Mouse (Mus musculus) hindbrain, embryonic 12.5 days (tissue): ENCODE measurements around the gene Ciita. TPM values are rescaled to one million over a fixed set of nuclear protein-coding genes. Genes with fewer than 3 reads are reported as not detected.

Experiments
- ATAC-seq: fragments of 200-750 bp; cut with Nextera tagmentation; 2 replicates; pipeline ENCODE4 v1.8.0; 2017; ENCODE audit warnings: moderate TSS enrichment; ENCODE audit not compliant: low FRiP score
- H3K27ac ChIP-seq: fragments of 300-500 bp; sonication (generic); 2 replicates; pipeline ENCODE4 v1.5.1; 2016; ENCODE audit warnings: mild to moderate bottlenecking
- H3K27me3 ChIP-seq: fragments of 300-500 bp; sonication (generic); 2 replicates; pipeline ENCODE4 v1.6.1; 2016; ENCODE audit warnings: mild to moderate bottlenecking
- H3K36me3 ChIP-seq: fragments of 300-500 bp; sonication (generic); 2 replicates; pipeline ENCODE4 v1.6.1; 2016; ENCODE audit warnings: mild to moderate bottlenecking
- H3K4me1 ChIP-seq: fragments of 300-500 bp; sonication (generic); 2 replicates; pipeline ENCODE4 v1.6.1; 2016
- H3K4me2 ChIP-seq: fragments of 300-500 bp; sonication (generic); replicated peaks from 2 replicates; pipeline ENCODE4 v1.6.1; 2016; ENCODE audit warnings: mild to moderate bottlenecking
- H3K4me3 ChIP-seq: fragments of 300-500 bp; sonication (generic); 2 replicates; pipeline ENCODE4 v1.5.1; 2016; ENCODE audit warnings: mild to moderate bottlenecking
- H3K9ac ChIP-seq: fragments of 300-500 bp; sonication (generic); 2 replicates; pipeline ENCODE4 v1.6.1; 2016; ENCODE audit warnings: mild to moderate bottlenecking, moderate library complexity
- H3K9me3 ChIP-seq: fragments of 300-500 bp; sonication (generic); replicated peaks from 2 replicates; pipeline ENCODE4 v1.6.1; 2016; ENCODE audit warnings: mild to moderate bottlenecking
- WGBS: fragments of 180-500 bp; shearing (Covaris S2); methylation state at CpG from one replicate; pipeline ENCODE4 v1.1.7; 2016; 5-methylcytosine and 5-hydroxymethylcytosine counted together
- polyA plus RNA-seq: library from polyadenylated mRNA; unstranded; fragments of >200 nt; fragmentation: Nextera tagmentation; extraction: Ambion mirVana; gene quantifications from 2 replicates; pipeline ENCODE4 v1.2.1, GENCODE M21; 2016

The Ciita gene
- polyA plus RNA-seq, 1 experiment from 2014 or later = 0.37 TPM

- ATAC-seq = no peak
- no peaks in the 10 kb centered on the region for H3K9me3 ChIP-seq
- no peak overlapping the region for H3K4me3 ChIP-seq
- H3K27ac ChIP-seq = no peak overlapping the region
- no peak overlapping the region for H3K4me2 ChIP-seq
- 0 out of 2 replicates have a peak, but pooled peaks cover 3% of the 10 kb centered on the region for H3K27me3 ChIP-seq
- WGBS = 17% methylated on average over 8 of the region's 8 CpGs
- H3K9ac ChIP-seq = no peak overlapping the region
- no peaks in the 10 kb centered on the region for H3K4me1 ChIP-seq
- H3K36me3 ChIP-seq = no peaks in the 10 kb centered on the region
Observed at GRCm38 (mm10) chr16:10501865-10502264, 22.0 kb downstream of the Ciita start.

DNA sequence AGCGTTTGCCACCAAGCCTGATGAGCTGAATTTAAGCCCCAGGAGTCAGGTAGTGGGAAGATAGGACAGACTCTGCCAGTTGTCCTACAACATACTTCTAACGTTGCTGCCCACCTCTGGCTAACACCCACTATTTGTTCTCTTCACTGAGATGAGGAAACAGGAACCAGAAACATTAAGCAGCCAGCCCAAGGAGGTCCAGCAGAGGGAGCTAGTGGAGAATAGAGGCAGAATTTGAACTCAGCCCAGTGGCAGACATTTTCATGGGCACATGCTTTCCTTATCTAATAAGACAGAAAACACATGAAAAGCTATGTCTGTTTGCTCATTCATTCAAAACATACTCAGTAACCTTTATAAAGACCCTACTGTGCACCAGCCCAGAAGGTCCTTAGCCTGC, 23.2 kb downstream of the Ciita start:
- no peaks in the 10 kb centered on the region for H3K9me3 ChIP-seq
- 71% methylated on average over 2 of the region's 2 CpGs for WGBS
- no peak for ATAC-seq

DNA sequence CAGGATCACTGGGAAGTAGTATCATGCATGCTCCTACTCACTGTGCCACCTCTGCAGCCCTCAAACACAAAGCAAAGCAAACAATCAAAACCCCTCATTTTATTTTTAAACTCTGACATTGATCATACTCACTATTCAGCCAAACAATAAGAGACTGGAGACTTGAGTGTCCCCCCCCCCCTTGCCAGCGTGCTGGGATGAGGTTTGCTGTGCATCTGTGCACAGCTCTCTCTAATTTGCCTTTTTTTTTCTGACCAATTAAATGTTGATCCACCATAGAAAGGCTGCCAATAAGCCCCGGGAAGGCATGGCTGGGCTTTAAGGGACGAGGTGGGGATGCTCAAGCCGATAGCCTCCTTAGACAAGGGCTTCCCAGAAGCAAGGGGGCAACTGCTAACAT, 27.6 kb downstream of the Ciita start:
- Histone ChIP-seq H3K4me3 (no peak overlapping the region), H3K27ac (no peak overlapping the region), H3K9me3 (no peaks in the 10 kb centered on the region), H3K36me3 (no peaks in the 10 kb centered on the region), H3K9ac (no peak overlapping the region), H3K4me2 (no peak overlapping the region), H3K4me1 (no peaks in the 10 kb centered on the region), H3K27me3 (0 out of 2 replicates have a peak, but pooled peaks cover 3% of the 10 kb centered on the region)
- ATAC-seq = no peak
- WGBS = 58% methylated on average over 4 of the region's 4 CpGs

More for the DNA sequence above, 23.2 kb downstream of the Ciita start:
- Histone ChIP-seq H3K9ac (no peak overlapping the region), H3K4me1 (no peaks in the 10 kb centered on the region), H3K36me3 (no peaks in the 10 kb centered on the region), H3K27me3 (0 out of 2 replicates have a peak, but pooled peaks cover 3% of the 10 kb centered on the region), H3K4me2 (no peak overlapping the region), H3K4me3 (no peak overlapping the region), H3K27ac (no peak overlapping the region)

GRCm38 (mm10) chr16:10508691-10509090, 28.8 kb downstream of the Ciita start:
- 72% methylated on average over 6 of the region's 6 CpGs for WGBS
- H3K4me1 ChIP-seq = no peaks in the 10 kb centered on the region
- ATAC-seq = no peak
- no peak overlapping the region for H3K4me3 ChIP-seq
- no peak overlapping the region for H3K9ac ChIP-seq
- H3K27me3 ChIP-seq = no peaks in the 10 kb centered on the region
- no peaks in the 10 kb centered on the region for H3K36me3 ChIP-seq
- H3K4me2 ChIP-seq = no peak overlapping the region
- H3K27ac ChIP-seq = no peak overlapping the region
- H3K9me3 ChIP-seq = no peaks in the 10 kb centered on the region

- Histone ChIP-seq H3K36me3 (no peaks in the 10 kb centered on the region), H3K4me3 (no peak overlapping the region), H3K9ac (no peak overlapping the region), H3K9me3 (no peaks in the 10 kb centered on the region), H3K27ac (no peak overlapping the region), H3K27me3 (no peaks in the 10 kb centered on the region), H3K4me1 (no peaks in the 10 kb centered on the region), H3K4me2 (no peak overlapping the region)
- 60% methylated on average over 14 of the region's 14 CpGs for WGBS
- ATAC-seq = no peak
Observed at GRCm38 (mm10) chr16:10510477-10511133, 30.7 kb downstream of the Ciita start.

DNA sequence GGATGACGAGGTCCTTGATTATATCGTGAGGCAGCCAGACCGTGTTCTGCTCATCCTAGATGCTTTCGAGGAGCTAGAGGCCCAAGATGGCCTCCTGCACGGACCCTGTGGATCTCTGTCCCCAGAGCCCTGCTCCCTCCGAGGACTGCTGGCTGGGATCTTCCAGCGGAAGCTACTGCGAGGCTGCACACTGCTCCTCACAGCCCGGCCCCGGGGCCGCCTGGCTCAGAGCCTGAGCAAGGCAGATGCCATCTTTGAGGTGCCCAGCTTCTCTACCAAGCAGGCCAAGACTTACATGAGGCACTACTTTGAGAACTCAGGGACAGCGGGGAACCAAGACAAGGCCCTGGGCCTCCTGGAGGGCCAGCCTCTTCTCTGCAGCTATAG, 31.3 kb downstream of the Ciita start:
- Histone ChIP-seq H3K27me3 (no peaks in the 10 kb centered on the region), H3K4me1 (no peaks in the 10 kb centered on the region), H3K4me2 (no peak overlapping the region), H3K4me3 (no peak overlapping the region), H3K9ac (no peak overlapping the region), H3K9me3 (no peaks in the 10 kb centered on the region), H3K36me3 (no peaks in the 10 kb centered on the region), H3K27ac (no peak overlapping the region)
- no peak for ATAC-seq
- 79% methylated on average over 12 of the region's 12 CpGs for WGBS

- no peaks in the 10 kb centered on the region for H3K27me3 ChIP-seq
- H3K4me1 ChIP-seq = no peaks in the 10 kb centered on the region
- no peak overlapping the region for H3K27ac ChIP-seq
- no peak overlapping the region for H3K4me3 ChIP-seq
- 90% methylated on average over 12 of the region's 12 CpGs for WGBS
- H3K9me3 ChIP-seq = no peaks in the 10 kb centered on the region
- ATAC-seq = no peak
- H3K4me2 ChIP-seq = no peak overlapping the region
- no peaks in the 10 kb centered on the region for H3K36me3 ChIP-seq
- H3K9ac ChIP-seq = no peak overlapping the region
Observed at GRCm38 (mm10) chr16:10515953-10516572, 36.2 kb downstream of the Ciita start.

DNA sequence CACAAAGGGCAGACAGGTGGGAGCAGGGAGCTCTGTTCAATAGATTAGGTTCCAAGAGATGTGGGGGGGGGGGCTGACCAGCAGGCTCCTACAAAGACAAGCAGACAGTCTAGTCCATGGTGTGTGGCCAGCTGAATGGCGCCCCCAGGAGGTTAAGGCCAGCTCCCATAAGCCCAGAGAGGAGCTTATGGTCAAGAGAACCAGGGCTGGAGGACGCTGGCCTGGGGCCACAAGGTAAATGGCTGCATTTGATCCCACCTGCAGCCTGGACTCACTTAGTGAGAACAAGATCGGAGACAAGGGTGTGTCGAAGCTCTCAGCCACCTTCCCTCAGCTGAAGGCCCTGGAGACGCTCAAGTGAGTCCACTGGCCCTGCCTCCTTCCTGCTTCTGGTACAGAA, 38.2 kb downstream of the Ciita start:
- no peaks in the 10 kb centered on the region for H3K4me1 ChIP-seq
- no peaks in the 10 kb centered on the region for H3K27me3 ChIP-seq
- no peak overlapping the region for H3K9ac ChIP-seq
- no peak for ATAC-seq
- 64% methylated on average over 5 of the region's 5 CpGs for WGBS
- H3K36me3 ChIP-seq = no peaks in the 10 kb centered on the region
- no peak overlapping the region for H3K4me3 ChIP-seq
- no peak overlapping the region for H3K4me2 ChIP-seq
- no peak overlapping the region for H3K27ac ChIP-seq
- no peaks in the 10 kb centered on the region for H3K9me3 ChIP-seq

DNA sequence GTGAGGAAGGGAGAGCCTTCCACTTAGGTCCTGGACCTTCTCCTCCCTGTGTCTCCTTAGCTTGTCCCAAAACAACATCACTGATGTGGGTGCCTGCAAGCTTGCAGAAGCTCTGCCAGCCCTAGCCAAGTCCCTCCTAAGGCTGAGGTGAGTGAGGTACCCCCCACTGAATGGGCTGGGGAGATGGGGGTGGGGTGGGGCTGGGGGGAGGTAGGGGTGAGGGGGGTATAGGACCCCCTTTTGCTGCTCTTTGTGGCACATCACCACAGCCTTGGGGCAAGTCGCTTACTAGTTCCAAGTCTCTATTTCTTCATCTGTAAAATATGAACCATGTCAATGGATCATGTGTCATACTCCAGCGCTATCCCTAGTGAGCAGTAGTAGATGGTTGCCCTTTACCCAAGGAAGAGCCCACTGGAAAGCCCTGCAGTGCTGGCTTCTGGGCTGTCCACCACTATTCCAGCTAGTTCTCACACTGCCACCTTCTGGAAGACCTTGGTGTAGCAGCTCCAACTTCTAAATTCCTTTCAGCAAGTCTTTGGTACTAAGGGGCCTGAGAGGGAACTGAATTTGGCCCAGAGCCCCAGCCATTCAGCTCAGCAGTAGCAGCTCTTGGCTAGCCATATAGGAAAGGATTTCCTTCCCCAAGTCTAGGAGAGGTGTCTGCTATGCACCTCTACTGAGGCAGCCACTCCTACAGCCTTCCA, 41.2 kb downstream of the Ciita start:
- Histone ChIP-seq H3K36me3 (no peaks in the 10 kb centered on the region), H3K27me3 (no peaks in the 10 kb centered on the region), H3K9ac (no peak overlapping the region), H3K27ac (no peak overlapping the region), H3K4me1 (no peaks in the 10 kb centered on the region), H3K9me3 (no peaks in the 10 kb centered on the region), H3K4me2 (no peak overlapping the region), H3K4me3 (no peak overlapping the region)
- 40% methylated on average over 2 of the region's 2 CpGs for WGBS
- ATAC-seq = peak; percentile 73

DNA sequence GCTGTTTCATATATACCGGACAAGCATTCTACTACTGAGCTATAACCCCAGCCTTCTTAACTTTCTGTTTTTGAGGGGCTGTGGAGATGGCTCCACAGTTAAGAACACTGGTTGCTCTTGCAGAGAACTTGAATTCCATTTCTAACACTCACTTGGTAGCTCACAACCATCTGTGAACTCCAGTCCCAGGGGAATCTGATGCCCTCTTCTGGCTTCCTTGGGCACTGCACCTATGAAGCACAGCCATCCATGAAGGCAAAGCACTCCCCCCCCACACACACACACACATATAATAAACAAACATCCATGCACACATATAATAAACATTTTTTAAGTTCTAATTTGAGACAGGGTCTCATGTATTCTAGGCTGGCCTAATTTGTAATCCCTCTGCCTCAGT, 43.0 kb downstream of the Ciita start:
- 87% methylated on average over 1 of the region's 1 CpGs for WGBS

DNA sequence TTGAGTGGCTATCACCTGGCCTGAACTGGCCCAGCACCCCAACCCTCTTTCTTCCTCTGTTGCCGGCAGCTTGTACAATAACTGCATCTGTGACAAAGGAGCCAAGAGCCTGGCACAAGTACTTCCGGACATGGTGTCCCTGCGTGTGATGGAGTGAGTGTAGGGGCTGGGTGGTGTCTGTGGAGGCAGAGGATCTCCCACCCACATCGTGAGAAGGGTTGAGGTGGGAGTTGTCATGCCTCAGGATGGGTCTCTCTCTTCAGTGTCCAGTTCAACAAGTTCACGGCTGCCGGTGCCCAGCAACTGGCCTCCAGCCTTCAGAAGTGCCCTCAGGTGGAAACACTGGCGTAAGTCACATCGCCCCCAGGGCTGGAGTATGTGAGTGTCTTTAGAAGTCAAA, 43.8 kb downstream of the Ciita start:
- Histone ChIP-seq H3K27ac (no peak overlapping the region), H3K36me3 (no peaks in the 10 kb centered on the region), H3K4me1 (no peaks in the 10 kb centered on the region), H3K4me2 (no peak overlapping the region), H3K9ac (no peak overlapping the region), H3K27me3 (no peaks in the 10 kb centered on the region), H3K4me3 (no peak overlapping the region), H3K9me3 (no peaks in the 10 kb centered on the region)
- ATAC-seq = no peak
- WGBS = 87% methylated on average over 8 of the region's 8 CpGs

More for the DNA sequence above, 43.0 kb downstream of the Ciita start:
- Histone ChIP-seq H3K4me2 (no peak overlapping the region), H3K27me3 (no peaks in the 10 kb centered on the region), H3K36me3 (no peaks in the 10 kb centered on the region), H3K9me3 (no peaks in the 10 kb centered on the region), H3K4me3 (no peak overlapping the region), H3K9ac (no peak overlapping the region), H3K27ac (no peak overlapping the region), H3K4me1 (no peaks in the 10 kb centered on the region)
- ATAC-seq = no peak

GRCm38 (mm10) chr16:10524866-10525609, 45.2 kb downstream of the Ciita start:
- Histone ChIP-seq H3K4me3 (no peak overlapping the region), H3K36me3 (peaks cover 5% of the 10 kb centered on the region), H3K4me2 (no peak overlapping the region), H3K27me3 (no peaks in the 10 kb centered on the region), H3K4me1 (no peaks in the 10 kb centered on the region), H3K9me3 (no peaks in the 10 kb centered on the region), H3K27ac (no peak overlapping the region), H3K9ac (no peak overlapping the region)
- ATAC-seq = no peak
- 86% methylated on average over 4 of the region's 4 CpGs for WGBS
